Mouse (Mus musculus): ENCODE measurements around the gene Adgrl1. TPM values are rescaled to one million over a fixed set of nuclear protein-coding genes. Genes with fewer than 3 reads are reported as not detected.

The Adgrl1 gene
- polyA plus RNA-seq, 1 experiment: 95.4 TPM

- TF ChIP-seq CTCF (IDR thresholded peaks at IDR 0.05; ENCODE audit: borderline replicate concordance, insufficient read depth, low read length) (no peak), POLR2A (IDR thresholded peaks at IDR 0.05; ENCODE audit: low read depth, low read length) (no peak)
- H3K4me1 ChIP-seq (ENCODE audit: control insufficient read depth, insufficient read depth, low read length): no peaks in the 10 kb centered on the region
- H3K4me3 ChIP-seq (ENCODE audit: insufficient read depth, low read length): no peak overlapping the region
- no peak overlapping the region for H3K27ac ChIP-seq (ENCODE audit: insufficient read depth, low read length)
Observed at GRCm38 (mm10) chr8:83941066-83941677, 41.3 kb downstream of the Adgrl1 start.

- Histone ChIP-seq H3K27ac (ENCODE audit: insufficient read depth, low read length) (no peak overlapping the region), H3K4me1 (ENCODE audit: control insufficient read depth, insufficient read depth, low read length) (no peaks in the 10 kb centered on the region)
- TF ChIP-seq POLR2A (IDR thresholded peaks at IDR 0.05; ENCODE audit: low read depth, low read length): no peak
- no peak for TF ChIP-seq CTCF (IDR thresholded peaks at IDR 0.05; ENCODE audit: borderline replicate concordance, insufficient read depth, low read length)
Observed at GRCm38 (mm10) chr8:83942446-83942845, 42.5 kb downstream of the Adgrl1 start.

GRCm38 (mm10) chr8:83945540-83945939 is 45.6 kb downstream of the Adgrl1 start:
- TF ChIP-seq POLR2A (IDR thresholded peaks at IDR 0.05; ENCODE audit: low read depth, low read length) (no peak), CTCF (IDR thresholded peaks at IDR 0.05; ENCODE audit: borderline replicate concordance, insufficient read depth, low read length) (no peak)
- Histone ChIP-seq H3K4me3 (ENCODE audit: insufficient read depth, low read length) (no peak overlapping the region), H3K27ac (ENCODE audit: insufficient read depth, low read length) (no peak overlapping the region), H3K4me1 (ENCODE audit: control insufficient read depth, insufficient read depth, low read length) (no peaks in the 10 kb centered on the region)

More at GRCm38 (mm10) chr8:83942446-83942845, 42.5 kb downstream of the Adgrl1 start:
- H3K4me3 ChIP-seq (ENCODE audit: insufficient read depth, low read length): no peak overlapping the region

GRCm38 (mm10) chr8:83954749-83955105 is 54.8 kb downstream of the Adgrl1 start:
- H3K4me3 ChIP-seq (ENCODE audit: insufficient read depth, low read length): peak overlapping the region; percentile 45
- TF ChIP-seq POLR2A (IDR thresholded peaks at IDR 0.05; ENCODE audit: low read depth, low read length) (no peak), CTCF (IDR thresholded peaks at IDR 0.05; ENCODE audit: borderline replicate concordance, insufficient read depth, low read length) (no peak)
- H3K27ac ChIP-seq (ENCODE audit: insufficient read depth, low read length): no peak overlapping the region
- 0 out of 2 replicates have a peak, but pooled peaks cover 4% of the 10 kb centered on the region for H3K4me1 ChIP-seq (ENCODE audit: control insufficient read depth, insufficient read depth, low read length)

GRCm38 (mm10) chr8:83955106-83955957 is 55.4 kb downstream of the Adgrl1 start, which contains the start of the genes Gm10644 and Asf1b:
Gene Gm10644, minus strand, starts transcription at chr8:83955205.
Gene Asf1b, plus strand, starts transcription at chr8:83955507.
- Histone ChIP-seq H3K4me3 (ENCODE audit: insufficient read depth, low read length) (peak within 1 kb of the TSS; percentile 87), H3K27ac (ENCODE audit: insufficient read depth, low read length) (no peak within 1 kb of the TSS), H3K4me1 (ENCODE audit: control insufficient read depth, insufficient read depth, low read length) (0 out of 2 replicates have a peak, but pooled peaks cover 4% of the 10 kb centered on the region)
- TF ChIP-seq POLR2A (IDR thresholded peaks at IDR 0.05; ENCODE audit: low read depth, low read length) (peak; percentile 61), CTCF (IDR thresholded peaks at IDR 0.05; ENCODE audit: borderline replicate concordance, insufficient read depth, low read length) (peak; percentile 96)

GRCm38 (mm10) chr8:83955958-83956218 is 56.0 kb downstream of the Adgrl1 start:
- peak overlapping the region; percentile 87 for H3K4me3 ChIP-seq (ENCODE audit: insufficient read depth, low read length)
- 0 out of 2 replicates have a peak, but pooled peaks cover 4% of the 10 kb centered on the region for H3K4me1 ChIP-seq (ENCODE audit: control insufficient read depth, insufficient read depth, low read length)
- no peak overlapping the region for H3K27ac ChIP-seq (ENCODE audit: insufficient read depth, low read length)
- TF ChIP-seq POLR2A (IDR thresholded peaks at IDR 0.05; ENCODE audit: low read depth, low read length) (no peak), CTCF (IDR thresholded peaks at IDR 0.05; ENCODE audit: borderline replicate concordance, insufficient read depth, low read length) (no peak)

- Histone ChIP-seq H3K4me1 (ENCODE audit: control insufficient read depth, insufficient read depth, low read length) (0 out of 2 replicates have a peak, but pooled peaks cover 4% of the 10 kb centered on the region), H3K27ac (ENCODE audit: insufficient read depth, low read length) (no peak overlapping the region), H3K4me3 (ENCODE audit: insufficient read depth, low read length) (peak overlapping the region; percentile 87)
- TF ChIP-seq CTCF (IDR thresholded peaks at IDR 0.05; ENCODE audit: borderline replicate concordance, insufficient read depth, low read length): no peak
Observed at GRCm38 (mm10) chr8:83956789-83957188, 56.9 kb downstream of the Adgrl1 start.

- Histone ChIP-seq H3K27ac (ENCODE audit: insufficient read depth, low read length) (no peak overlapping the region), H3K4me3 (ENCODE audit: insufficient read depth, low read length) (no peak overlapping the region), H3K4me1 (ENCODE audit: control insufficient read depth, insufficient read depth, low read length) (no peaks in the 10 kb centered on the region)
- TF ChIP-seq CTCF (IDR thresholded peaks at IDR 0.05; ENCODE audit: borderline replicate concordance, insufficient read depth, low read length) (no peak), POLR2A (IDR thresholded peaks at IDR 0.05; ENCODE audit: low read depth, low read length) (no peak)
Observed at GRCm38 (mm10) chr8:83964015-83964765, 64.3 kb downstream of the Adgrl1 start.

- Histone ChIP-seq H3K4me3 (ENCODE audit: insufficient read depth, low read length) (no peak overlapping the region), H3K4me1 (ENCODE audit: control insufficient read depth, insufficient read depth, low read length) (peaks cover 6% of the 10 kb centered on the region), H3K27ac (ENCODE audit: insufficient read depth, low read length) (no peak overlapping the region)
- TF ChIP-seq CTCF (IDR thresholded peaks at IDR 0.05; ENCODE audit: borderline replicate concordance, insufficient read depth, low read length): no peak
Observed at GRCm38 (mm10) chr8:83967701-83968100, 67.8 kb downstream of the Adgrl1 start.
